Mouse (Mus musculus) regulatory T cell (primary cell): Measurements from ENCODE around the gene Pcdh18.

ENCODE experiments used
- in situ Hi-C: fragments of 300-600 bp; cut with MboI, MseI; formaldehyde crosslinking; loops from one replicate; pipeline ENCODE4 v1.15.1; 2025; ENCODE audit warnings: high pct_unique_total_duplicates

Pcdh18 gene

GRCm38 (mm10) chr3:49756870-49757625 is at the start of gene Pcdh18:
TSS of gene Pcdh18 (minus strand) at chr3:49757325.
- in situ Hi-C loops, result no loop called here

DNA sequence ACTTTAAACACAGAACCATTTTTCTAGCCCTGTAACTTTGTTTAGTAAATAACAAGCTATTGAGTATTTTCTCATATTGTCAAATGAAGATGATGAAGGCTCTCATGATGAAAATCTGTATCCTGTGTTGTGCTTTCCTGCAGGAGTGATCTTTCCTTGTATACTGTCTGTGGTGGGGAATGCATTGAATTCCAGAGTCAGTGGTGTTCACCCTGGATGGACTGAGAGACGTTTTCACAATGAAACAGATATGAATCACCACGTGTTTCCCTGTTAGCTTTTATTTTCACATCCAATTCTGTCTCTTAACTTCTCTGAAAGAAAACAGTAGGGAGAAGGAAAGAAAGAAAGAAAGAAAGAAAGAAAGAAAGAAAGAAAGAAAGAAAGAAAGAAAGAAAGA is 49.7 kb upstream of the Pcdh18 start:
- in situ Hi-C loops, result no loop called here

- in situ Hi-C loops, result no loop called here
Observed at GRCm38 (mm10) chr3:49805511-49805910, 48.4 kb upstream of the Pcdh18 start.

DNA sequence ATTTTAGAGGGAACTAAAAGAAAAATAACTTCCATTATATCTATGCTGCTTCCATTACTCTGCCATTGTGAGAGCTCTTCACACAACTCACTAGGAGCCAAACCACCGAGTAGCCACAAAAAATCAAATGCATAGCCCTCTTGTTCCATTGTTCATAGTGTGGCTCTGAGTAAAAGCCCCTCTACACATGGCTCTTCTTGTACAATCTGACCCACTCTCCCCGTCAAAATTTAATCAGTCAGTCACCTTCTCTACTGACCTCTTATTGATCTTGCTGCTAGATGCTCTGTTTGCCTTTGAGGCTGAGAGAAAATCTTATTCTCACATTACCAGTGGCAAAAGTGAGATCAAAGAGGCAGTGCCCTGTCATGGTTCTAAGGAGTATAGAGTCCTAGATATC is 31.2 kb upstream of the Pcdh18 start:
- in situ Hi-C loops, result no loop called here

DNA sequence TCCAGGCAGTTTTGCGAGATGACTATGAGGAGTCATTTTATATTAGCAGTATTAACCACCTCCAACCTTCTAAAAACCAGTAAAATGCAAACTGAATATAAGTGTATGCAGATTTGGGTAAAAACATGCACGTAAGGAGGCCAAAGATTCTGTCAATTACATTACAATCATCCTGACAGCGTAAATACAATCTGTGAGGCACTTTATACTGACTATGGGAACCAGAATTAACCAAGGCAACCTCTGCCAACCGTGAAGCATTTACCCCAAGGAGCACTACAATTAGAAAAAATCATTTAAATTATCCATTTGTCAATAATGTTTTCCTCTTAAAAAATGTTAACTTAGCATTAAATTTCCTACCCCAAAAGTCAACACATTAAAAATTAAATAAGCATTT is 30.6 kb upstream of the Pcdh18 start:
- in situ Hi-C loops, result no loop called here

DNA sequence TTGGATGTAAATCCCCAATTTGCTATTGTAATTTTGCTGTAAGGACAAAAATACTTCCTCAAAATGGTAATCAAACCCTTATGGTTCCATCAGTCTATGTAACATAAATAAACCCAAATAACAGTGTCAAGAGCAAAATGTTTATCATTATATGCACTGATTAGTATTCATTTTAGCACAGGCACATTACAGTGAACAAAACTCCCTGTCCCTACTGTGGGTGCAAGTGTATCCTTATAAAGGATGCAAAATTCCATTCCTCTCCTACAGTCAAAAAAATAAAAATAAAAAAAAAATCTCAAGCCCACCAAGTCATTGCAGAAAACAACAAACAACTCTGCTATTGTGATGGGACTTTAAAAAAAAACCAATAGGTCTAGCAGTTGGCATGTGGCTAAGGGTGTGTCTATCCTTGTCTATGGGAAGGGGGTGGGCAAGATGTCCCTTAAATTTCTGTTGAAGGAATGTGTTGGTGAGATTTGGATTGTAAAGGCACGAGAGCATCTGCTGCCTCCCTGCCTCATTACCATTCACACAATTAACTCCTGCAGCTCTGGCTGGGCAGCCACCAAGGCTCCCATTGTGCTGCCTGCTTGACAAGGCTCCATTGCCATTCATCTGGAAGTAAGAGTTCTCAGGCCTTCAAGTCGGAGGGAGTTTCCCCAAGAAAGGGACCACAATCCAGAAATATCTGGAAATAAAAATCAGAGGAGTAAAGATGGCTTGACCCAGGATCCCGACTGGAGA is 12.0 kb upstream of the Pcdh18 start:
- in situ Hi-C loops, result no loop called here

- in situ Hi-C loops, result no loop called here
Observed at GRCm38 (mm10) chr3:49762711-49763110, 5.6 kb upstream of the Pcdh18 start.

DNA sequence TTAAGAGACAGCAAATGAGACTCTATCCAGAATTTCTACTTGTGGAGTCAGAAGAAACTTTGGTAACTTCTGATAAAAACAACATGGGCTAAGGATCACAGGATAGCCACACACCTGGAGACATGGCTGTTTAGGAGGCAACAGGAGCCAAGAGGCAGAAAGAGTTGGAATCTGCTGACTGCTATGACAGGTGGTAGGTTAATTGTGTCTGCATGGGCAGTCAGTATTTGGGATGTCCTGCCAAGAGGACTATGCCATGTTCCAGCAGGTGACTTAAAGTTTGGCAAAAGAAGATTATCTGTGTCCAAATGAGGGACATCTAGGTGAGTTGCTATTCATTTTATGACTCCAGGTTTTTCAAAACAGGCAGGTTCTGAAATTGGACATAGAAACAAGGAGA is 4.8 kb upstream of the Pcdh18 start:
- in situ Hi-C loops, result no loop called here

DNA sequence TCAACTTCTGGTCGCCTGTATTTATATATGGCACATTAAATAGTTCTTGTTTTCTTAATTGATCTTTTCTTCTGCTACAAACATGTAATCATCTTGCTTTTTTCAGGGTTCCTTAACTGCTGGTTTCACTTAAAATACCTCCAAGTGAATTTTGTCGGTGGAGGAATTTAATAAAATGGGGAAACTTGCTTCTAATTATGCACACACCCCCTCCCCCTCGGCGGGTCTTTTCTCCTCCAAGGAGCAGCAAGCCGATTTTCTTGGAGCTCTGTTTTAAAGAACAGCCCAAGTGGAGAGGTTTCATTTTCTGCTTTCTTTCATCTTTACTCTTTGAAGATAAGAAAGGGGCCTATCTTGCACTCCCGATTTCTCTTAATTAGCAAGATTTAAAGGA is 498 bp upstream of the Pcdh18 start:
- in situ Hi-C loops, result no loop called here

- in situ Hi-C loops, result no loop called here
Observed at GRCm38 (mm10) chr3:49755986-49756845, 909 bp downstream of the Pcdh18 start.

- in situ Hi-C loops, result no loop called here
Observed at GRCm38 (mm10) chr3:49752766-49753165, 4.4 kb downstream of the Pcdh18 start.

GRCm38 (mm10) chr3:49749491-49750284 is 7.4 kb downstream of the Pcdh18 start:
- in situ Hi-C loops, result no loop called here

DNA sequence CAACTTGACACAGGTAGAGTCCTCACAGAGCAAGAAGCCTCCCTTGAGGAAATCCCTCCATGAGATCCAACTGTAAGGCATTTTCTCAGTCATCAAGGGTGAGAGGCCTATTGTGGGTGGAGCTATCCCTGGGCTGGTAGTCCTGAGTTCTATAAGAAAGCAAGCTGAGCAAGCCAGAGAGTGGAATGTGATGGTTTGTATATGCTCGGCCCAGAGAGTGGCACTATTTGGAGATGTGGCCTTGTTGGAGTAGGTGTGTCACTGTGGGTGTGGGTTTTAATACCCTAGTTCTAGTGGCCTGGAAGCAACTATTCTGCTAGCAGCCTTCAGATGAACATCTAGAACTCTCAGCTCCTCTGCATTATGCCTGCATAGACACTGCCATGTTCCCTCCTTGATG is 9.1 kb downstream of the Pcdh18 start:
- in situ Hi-C loops, result no loop called here

DNA sequence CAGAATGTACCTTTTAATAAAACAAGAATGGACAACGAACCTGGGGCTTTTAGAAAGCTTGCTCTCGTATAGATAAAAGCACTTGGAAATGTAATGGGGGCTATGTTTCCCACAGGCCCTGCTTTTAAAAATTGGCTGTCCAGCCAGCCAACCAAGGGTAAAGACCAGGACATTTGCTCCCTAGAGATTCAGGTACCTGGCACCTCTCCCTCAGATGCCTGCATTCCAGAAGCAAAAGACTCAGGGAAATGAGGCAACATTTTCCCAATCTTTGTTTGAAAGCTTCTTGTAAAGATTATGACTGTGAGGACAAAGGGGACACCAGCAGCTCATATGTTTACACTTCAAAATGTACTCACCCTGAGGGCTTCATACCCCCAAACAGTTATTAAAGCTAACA is 18.1 kb downstream of the Pcdh18 start:
- in situ Hi-C loops, result no loop called here

- in situ Hi-C loops, result no loop called here
Observed at GRCm38 (mm10) chr3:49738531-49738930, 18.6 kb downstream of the Pcdh18 start.

DNA sequence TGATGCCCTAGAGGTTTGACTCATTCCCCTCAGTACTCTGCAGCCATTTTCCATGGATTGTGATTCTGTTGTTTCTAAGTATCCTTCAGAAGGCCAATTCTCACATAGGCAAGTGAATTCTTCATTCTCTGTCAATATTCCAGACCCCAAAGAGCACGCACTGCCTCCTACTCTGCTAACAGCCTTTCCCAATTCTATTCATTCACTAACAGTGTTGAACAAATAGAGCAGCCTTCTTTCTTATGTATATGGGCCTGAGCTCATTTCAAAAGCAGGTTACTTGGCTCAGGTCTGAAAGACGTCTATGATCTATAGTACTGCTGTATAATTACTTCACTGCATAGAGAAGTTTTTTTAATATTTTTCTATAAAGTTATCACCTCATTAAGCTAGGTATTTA is 50.6 kb downstream of the Pcdh18 start:
- in situ Hi-C loops, result no loop called here

GRCm38 (mm10) chr3:49699951-49700350 is 57.2 kb downstream of the Pcdh18 start:
- in situ Hi-C loops, result no loop called here
